Mouse (Mus musculus): ENCODE measurements at regions not wholly inside any gene's neighbourhood (a gene's known extent, or its start where the extent isn't known, plus 50 kb on each side); places are given as distances from the start of the nearest gene placed in this dataset.

GRCm38 (mm10) chr8:101697948-101698347 lies 1087.5 kb downstream of the Cdh11 start:
- Histone ChIP-seq H3K4me2 (ENCODE audit: low read length) (no peak overlapping the region), H3K9ac (ENCODE audit: low read depth, low read length) (no peak overlapping the region), H3K4me3 (replicated peaks; ENCODE audit: low read depth, low read length) (no peak overlapping the region), H3K27me3 (ENCODE audit: insufficient read depth, low read length) (no peaks in the 10 kb centered on the region), H3K27ac (no peak overlapping the region), H3K36me3 (ENCODE audit: insufficient read depth, low read length) (no peaks in the 10 kb centered on the region), H3K9me3 (replicated peaks; ENCODE audit: low read length) (no peaks in the 10 kb centered on the region), H3K4me1 (replicated peaks; ENCODE audit: insufficient read depth, low read length) (no peaks in the 10 kb centered on the region)
- TF ChIP-seq CTCF (IDR thresholded peaks at IDR 0.05; ENCODE audit: low read depth) = no peak
- ATAC-seq (replicated peaks; ENCODE audit: low FRiP score, low read depth) = no peak
- WGBS = 38% methylated on average over 1 of the region's 1 CpGs
- no peak for DNase-seq (ENCODE audit: low spot score)

GRCm38 (mm10) chr8:101690901-101691300 lies 1094.5 kb downstream of the Cdh11 start:
- ATAC-seq (replicated peaks; ENCODE audit: low FRiP score, low read depth) = no peak
- WGBS = 79% methylated on average over 1 of the region's 1 CpGs

DNA sequence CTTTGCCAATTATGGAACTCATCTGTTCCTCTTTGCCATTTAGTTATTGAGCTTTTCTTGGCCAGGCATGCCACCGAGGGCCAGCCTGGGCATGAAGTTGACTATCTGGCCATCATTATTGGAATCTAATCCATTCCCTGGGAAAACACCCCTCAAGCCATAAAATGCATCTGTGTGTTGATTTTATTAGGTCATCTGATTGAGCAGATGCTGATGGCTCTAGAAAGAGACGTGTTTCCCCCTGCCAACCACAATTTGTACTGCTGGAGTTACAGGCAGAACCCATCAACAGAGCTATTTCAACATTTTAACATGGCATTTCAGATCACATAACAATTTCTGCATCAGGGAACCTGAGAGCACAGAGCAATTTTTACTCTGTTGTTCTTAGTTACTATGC lies 1116.5 kb downstream of the Cdh11 start:
- no peak for ATAC-seq (replicated peaks; ENCODE audit: low FRiP score, low read depth)

More at GRCm38 (mm10) chr8:101690901-101691300, 1094.5 kb downstream of the Cdh11 start:
- Histone ChIP-seq H3K9ac (ENCODE audit: low read depth, low read length) (no peak overlapping the region), H3K9me3 (replicated peaks; ENCODE audit: low read length) (no peaks in the 10 kb centered on the region), H3K27ac (no peak overlapping the region), H3K36me3 (ENCODE audit: insufficient read depth, low read length) (no peaks in the 10 kb centered on the region), H3K4me2 (ENCODE audit: low read length) (no peak overlapping the region), H3K27me3 (ENCODE audit: insufficient read depth, low read length) (no peaks in the 10 kb centered on the region), H3K4me3 (replicated peaks; ENCODE audit: low read depth, low read length) (no peak overlapping the region), H3K4me1 (replicated peaks; ENCODE audit: insufficient read depth, low read length) (no peaks in the 10 kb centered on the region)
- DNase-seq (ENCODE audit: low spot score) = no peak
- no peak for TF ChIP-seq CTCF (IDR thresholded peaks at IDR 0.05; ENCODE audit: low read depth)

GRCm38 (mm10) chr8:101662874-101663273 lies 1122.6 kb downstream of the Cdh11 start:
- 52% methylated on average over 2 of the region's 2 CpGs for WGBS
- H3K27me3 ChIP-seq (ENCODE audit: insufficient read depth, low read length) = no peaks in the 10 kb centered on the region

More for the DNA sequence above, 1116.5 kb downstream of the Cdh11 start:
- 68% methylated on average over 2 of the region's 2 CpGs for WGBS
- Histone ChIP-seq H3K9me3 (replicated peaks; ENCODE audit: low read length) (no peaks in the 10 kb centered on the region), H3K36me3 (ENCODE audit: insufficient read depth, low read length) (no peaks in the 10 kb centered on the region), H3K27ac (no peak overlapping the region), H3K4me3 (replicated peaks; ENCODE audit: low read depth, low read length) (no peak overlapping the region), H3K4me2 (ENCODE audit: low read length) (no peak overlapping the region), H3K4me1 (replicated peaks; ENCODE audit: insufficient read depth, low read length) (no peaks in the 10 kb centered on the region), H3K27me3 (ENCODE audit: insufficient read depth, low read length) (no peaks in the 10 kb centered on the region), H3K9ac (ENCODE audit: low read depth, low read length) (no peak overlapping the region)
- DNase-seq (ENCODE audit: low spot score) = no peak
- no peak for TF ChIP-seq CTCF (IDR thresholded peaks at IDR 0.05; ENCODE audit: low read depth)

DNA sequence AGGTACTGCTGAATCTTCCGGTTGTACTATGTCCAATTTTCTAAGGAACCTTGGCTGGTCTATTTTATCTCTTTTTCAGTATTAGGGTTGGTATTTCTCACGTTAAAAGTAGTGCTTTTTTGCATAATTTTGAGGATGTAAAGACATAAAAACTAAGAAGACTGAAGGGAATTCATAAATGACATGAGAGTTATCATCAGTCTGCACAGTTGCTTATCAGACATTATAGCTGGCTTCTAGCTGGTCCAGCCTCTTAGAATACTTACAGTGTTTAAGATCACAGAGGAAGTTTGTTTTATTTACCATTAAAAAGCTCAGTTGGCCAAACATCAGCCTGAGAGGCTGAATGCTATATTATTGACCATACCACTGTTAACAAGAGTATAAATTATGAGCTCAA lies 1130.2 kb downstream of the Cdh11 start:
- Histone ChIP-seq H3K36me3 (ENCODE audit: insufficient read depth, low read length) (no peaks in the 10 kb centered on the region), H3K4me2 (ENCODE audit: low read length) (no peak overlapping the region), H3K27ac (no peak overlapping the region), H3K9me3 (replicated peaks; ENCODE audit: low read length) (no peaks in the 10 kb centered on the region), H3K4me1 (replicated peaks; ENCODE audit: insufficient read depth, low read length) (no peaks in the 10 kb centered on the region), H3K4me3 (replicated peaks; ENCODE audit: low read depth, low read length) (no peak overlapping the region), H3K27me3 (ENCODE audit: insufficient read depth, low read length) (no peaks in the 10 kb centered on the region), H3K9ac (ENCODE audit: low read depth, low read length) (no peak overlapping the region)
- no peak for TF ChIP-seq CTCF (IDR thresholded peaks at IDR 0.05; ENCODE audit: low read depth)
- DNase-seq (ENCODE audit: low spot score) (no peak), ATAC-seq (replicated peaks; ENCODE audit: low FRiP score, low read depth) (no peak)
- 60% methylated on average over 2 of the region's 2 CpGs for WGBS

More at GRCm38 (mm10) chr8:101662874-101663273, 1122.6 kb downstream of the Cdh11 start:
- no peaks in the 10 kb centered on the region for H3K4me1 ChIP-seq (replicated peaks; ENCODE audit: insufficient read depth, low read length)
- H3K36me3 ChIP-seq (ENCODE audit: insufficient read depth, low read length) = no peaks in the 10 kb centered on the region
- no peaks in the 10 kb centered on the region for H3K9me3 ChIP-seq (replicated peaks; ENCODE audit: low read length)
- DNase-seq (ENCODE audit: low spot score) (no peak), ATAC-seq (replicated peaks; ENCODE audit: low FRiP score, low read depth) (no peak)
- H3K4me2 ChIP-seq (ENCODE audit: low read length) = no peak overlapping the region
- no peak overlapping the region for H3K27ac ChIP-seq
- no peak for TF ChIP-seq CTCF (IDR thresholded peaks at IDR 0.05; ENCODE audit: low read depth)
- no peak overlapping the region for H3K9ac ChIP-seq (ENCODE audit: low read depth, low read length)
- H3K4me3 ChIP-seq (replicated peaks; ENCODE audit: low read depth, low read length) = no peak overlapping the region

DNA sequence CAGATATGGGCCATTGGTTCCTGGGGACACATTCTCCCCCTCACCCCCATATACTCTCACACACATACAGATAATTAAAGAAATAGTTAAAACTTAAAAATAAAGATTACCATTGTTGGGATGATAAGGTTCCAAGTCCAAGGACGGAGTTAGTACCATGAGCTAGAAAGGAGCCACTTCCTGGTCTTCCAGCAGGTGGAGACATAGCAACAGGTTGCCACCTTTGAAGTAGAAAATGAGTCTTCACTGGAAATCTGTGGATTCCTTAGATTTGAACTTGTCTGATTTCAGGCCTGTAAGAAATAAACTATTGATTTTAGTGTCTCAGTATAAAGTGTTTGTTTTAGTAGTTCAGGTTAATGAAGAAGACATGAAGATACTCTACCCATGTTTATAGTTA lies 1156.6 kb downstream of the Cdh11 start:
- peak; percentile 59; the same call in 1 of the 2 replicates for ATAC-seq (replicated peaks; ENCODE audit: low FRiP score, low read depth)
- no peaks in the 10 kb centered on the region for H3K4me1 ChIP-seq (replicated peaks; ENCODE audit: insufficient read depth, low read length)
- 24% methylated on average over 1 of the region's 1 CpGs for WGBS
- no peaks in the 10 kb centered on the region for H3K9me3 ChIP-seq (replicated peaks; ENCODE audit: low read length)
- no peak overlapping the region for H3K9ac ChIP-seq (ENCODE audit: low read depth, low read length)
- no peak overlapping the region for H3K4me2 ChIP-seq (ENCODE audit: low read length)
- peak; percentile 83 for TF ChIP-seq CTCF (IDR thresholded peaks at IDR 0.05; ENCODE audit: low read depth)
- H3K27ac ChIP-seq = no peak overlapping the region
- H3K27me3 ChIP-seq (ENCODE audit: insufficient read depth, low read length) = no peaks in the 10 kb centered on the region
- peak; percentile 62 for DNase-seq (ENCODE audit: low spot score)
- H3K4me3 ChIP-seq (replicated peaks; ENCODE audit: low read depth, low read length) = no peak overlapping the region
- H3K36me3 ChIP-seq (ENCODE audit: insufficient read depth, low read length) = no peaks in the 10 kb centered on the region

- WGBS = 91% methylated on average over 1 of the region's 1 CpGs
- H3K36me3 ChIP-seq (ENCODE audit: insufficient read depth, low read length) = no peaks in the 10 kb centered on the region
- H3K4me1 ChIP-seq (replicated peaks; ENCODE audit: insufficient read depth, low read length) = no peaks in the 10 kb centered on the region
- H3K4me3 ChIP-seq (replicated peaks; ENCODE audit: low read depth, low read length) = no peak overlapping the region
- TF ChIP-seq CTCF (IDR thresholded peaks at IDR 0.05; ENCODE audit: low read depth) = no peak
- H3K27ac ChIP-seq = no peak overlapping the region
- no peaks in the 10 kb centered on the region for H3K27me3 ChIP-seq (ENCODE audit: insufficient read depth, low read length)
- no peak for ATAC-seq (replicated peaks; ENCODE audit: low FRiP score, low read depth)
- H3K9me3 ChIP-seq (replicated peaks; ENCODE audit: low read length) = no peaks in the 10 kb centered on the region
- H3K9ac ChIP-seq (ENCODE audit: low read depth, low read length) = no peak overlapping the region
- no peak overlapping the region for H3K4me2 ChIP-seq (ENCODE audit: low read length)
- no peak for DNase-seq (ENCODE audit: low spot score)
These were observed 1163.5 kb downstream of the Cdh11 start for GRCm38 (mm10) chr8:101621941-101622340.

All from kidney, postnatal 0 days (tissue).